Mouse (Mus musculus) embryonic fibroblast, embryonic 13.5 days (primary cell): ENCODE data around the gene Gtf2f2.

Experiments used
- CTCF ChIP-seq: IDR thresholded peaks from 2 replicates; pipeline ENCODE4 v1.5.1; 2011; ENCODE audit warnings: mild to moderate bottlenecking, control low read depth, low read length, moderate library complexity, borderline replicate concordance; ENCODE audit not compliant: insufficient read depth
- POLR2A ChIP-seq: IDR thresholded peaks from 2 replicates; pipeline ENCODE4 v1.6.1; 2011; ENCODE audit warnings: low read depth, mild to moderate bottlenecking, control low read depth, low read length, moderate library complexity

- TF ChIP-seq POLR2A (no peak), CTCF (no peak)
Observed at GRCm38 (mm10) chr14:75986878-75987483, 23.7 kb downstream of the Gtf2f2 start.
